Mouse (Mus musculus) kidney, adult 9 months (tissue): ENCODE measurements around the gene Trappc4.
"Not testable (repeated sequence)": the region's sequence is repeated elsewhere in the genome, so short reads cannot be mapped to it uniquely, and the experiment has no call there.

Experiments
- DNase-seq: peaks from one replicate; pipeline ENCODE4 v3.0.0; 2022

Trappc4 gene

DNA sequence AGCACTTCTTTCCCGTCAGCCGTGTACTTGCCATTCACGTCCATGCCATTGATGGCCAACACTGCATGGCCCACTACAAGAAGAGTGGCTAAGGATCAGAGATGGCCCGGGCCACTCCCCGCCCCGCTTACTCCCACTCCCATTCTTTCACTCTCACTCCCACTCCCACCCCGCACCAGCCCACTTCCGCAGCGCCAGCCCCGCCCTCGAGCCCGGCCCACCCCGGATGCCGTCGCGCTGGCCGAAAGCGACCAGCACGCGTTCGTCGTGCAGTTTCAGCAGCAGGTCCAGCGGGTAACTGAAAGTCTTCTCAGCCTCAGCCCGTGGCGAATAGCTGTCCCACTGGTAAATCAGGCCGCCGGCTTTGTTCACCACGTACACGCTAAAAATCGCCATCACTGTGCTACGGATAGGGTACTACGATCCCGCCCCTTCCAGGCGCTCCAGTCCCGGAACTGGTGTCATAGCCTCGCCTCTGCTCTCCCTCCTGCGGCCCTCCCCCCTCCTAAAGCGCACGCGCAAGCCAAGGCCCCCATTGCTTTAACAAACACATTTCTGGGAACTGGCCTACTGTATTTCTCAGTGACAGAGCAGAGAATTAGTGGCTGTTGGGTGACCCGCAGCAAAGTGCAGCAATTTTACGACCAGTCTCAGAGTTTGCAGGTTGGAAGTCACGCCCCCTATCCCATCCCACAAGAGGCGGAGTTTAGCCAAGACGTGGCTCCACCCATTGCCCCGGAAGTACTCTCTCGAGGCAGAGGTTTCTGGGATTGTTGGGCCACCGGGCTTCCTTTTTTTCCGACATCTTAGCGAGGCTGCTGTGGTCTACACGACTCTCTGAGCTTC, at the start of gene Trappc4, which contains the start of gene Rps25:
TSS of gene Trappc4 (minus strand) at position 695 of the 846 bp plus-strand sequence.
TSS of gene Rps25 (plus strand) at position 234 of the 846 bp plus-strand sequence.
- peak; percentile 96 for DNase-seq

DNA sequence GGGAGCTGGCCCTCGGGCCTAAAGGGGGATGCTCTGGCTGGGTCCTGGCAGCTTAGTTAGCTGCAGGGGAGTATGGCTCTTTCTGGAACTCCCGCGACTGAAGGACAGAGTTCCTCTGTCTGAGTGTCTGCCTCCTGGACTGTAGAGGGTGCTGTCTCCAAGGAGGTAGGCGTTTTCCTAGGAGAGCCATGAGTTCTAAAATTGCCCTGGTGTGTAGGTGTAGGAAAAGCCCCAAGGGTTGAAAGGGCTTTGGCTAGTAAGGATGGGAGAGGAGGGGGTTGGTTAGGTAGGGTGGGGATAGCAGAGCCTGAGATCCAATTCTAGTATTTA, 47.5 kb upstream of the Trappc4 start, which contains the start of gene Upk2:
TSS of gene Upk2 (minus strand) at position 86 of the 330 bp plus-strand sequence.
- DNase-seq: no peak

DNA sequence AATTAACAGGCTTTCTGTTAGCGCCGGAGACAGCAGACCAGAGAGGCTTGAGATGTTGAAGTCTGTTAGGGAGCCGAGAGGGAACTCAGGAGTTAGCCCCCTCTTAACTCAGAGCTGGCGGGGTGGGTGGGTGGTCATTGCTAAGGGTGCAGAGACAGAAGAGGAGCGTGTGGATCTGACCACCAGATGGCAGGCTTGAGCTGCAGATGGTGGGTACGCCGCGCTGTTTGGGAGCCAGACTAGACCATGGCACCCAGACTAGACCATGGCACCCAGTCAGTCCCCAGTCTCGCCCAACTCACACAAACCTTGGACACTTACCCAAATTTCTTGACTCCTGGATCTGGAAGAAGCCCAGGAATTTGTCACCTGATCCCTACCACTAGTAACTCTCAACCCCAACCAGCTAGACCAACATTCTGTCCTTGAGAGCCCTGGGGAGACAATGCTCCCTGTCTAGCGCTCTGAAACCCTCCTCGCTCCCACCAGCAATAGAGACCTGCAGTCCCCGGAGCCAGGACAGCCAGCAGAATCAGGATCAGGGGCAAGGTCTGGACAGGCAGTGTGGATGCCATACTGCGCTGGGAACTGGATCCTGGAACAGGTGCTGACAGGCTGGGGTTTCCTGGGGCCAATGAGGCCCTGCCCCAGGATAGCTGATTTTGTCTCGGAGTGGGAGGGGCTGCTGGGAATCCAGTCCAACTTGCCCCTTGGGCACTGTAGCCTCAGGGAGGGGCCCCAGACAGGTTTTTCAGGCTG, 46.9 kb upstream of the Trappc4 start:
- peak; percentile 80 for DNase-seq

DNA sequence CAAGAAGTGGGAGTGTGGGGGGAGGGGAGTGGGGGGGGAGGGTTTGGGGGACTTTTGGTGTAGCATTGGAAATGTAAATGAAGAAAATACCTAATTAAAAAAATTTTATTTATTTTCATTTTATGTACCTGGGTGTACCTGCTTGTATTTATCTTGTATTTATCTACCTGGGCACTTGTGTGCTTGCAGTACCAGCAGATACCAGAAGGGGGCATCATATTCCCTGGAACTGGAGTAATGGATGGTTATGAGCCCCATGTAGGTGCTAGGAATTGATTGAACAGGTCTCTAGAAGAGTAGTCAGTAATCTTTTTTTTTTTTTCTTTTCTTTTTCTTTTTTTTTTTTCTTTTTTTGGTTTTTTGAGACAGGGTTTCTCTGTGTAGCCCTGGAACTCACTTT, 43.0 kb upstream of the Trappc4 start:
- peak; percentile 34 for DNase-seq

DNA sequence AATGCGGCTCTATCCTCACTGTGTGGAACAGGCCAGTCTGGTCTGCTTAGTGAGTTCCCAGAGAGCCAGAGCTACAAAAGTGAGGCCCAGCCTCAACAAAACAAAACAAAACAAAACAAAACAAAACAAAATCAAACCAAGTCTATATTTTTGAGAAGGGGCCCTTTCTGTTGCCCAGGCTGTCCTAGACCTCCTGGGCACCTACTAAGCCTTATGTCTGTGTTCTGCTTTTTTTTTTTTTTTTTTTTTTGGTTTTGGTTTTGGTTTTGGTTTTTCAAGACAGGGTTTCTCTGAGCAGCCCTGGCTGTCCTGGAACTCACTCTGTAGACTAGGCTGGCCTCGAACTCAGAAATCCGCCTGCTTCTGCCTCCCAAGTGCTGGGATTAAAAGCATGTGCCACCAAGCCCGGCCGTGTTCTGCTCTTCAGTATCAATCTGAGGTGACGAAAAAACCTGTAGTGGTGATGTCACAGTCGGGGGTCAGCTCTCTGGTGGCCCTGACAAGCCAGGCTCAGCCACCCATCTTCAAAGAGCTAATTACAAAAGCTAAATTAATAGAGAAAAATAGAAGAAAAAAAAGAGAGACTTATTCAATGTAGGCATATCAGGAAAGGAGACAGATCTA, 37.1 kb upstream of the Trappc4 start:
- DNase-seq: not testable (repeated sequence)

DNA sequence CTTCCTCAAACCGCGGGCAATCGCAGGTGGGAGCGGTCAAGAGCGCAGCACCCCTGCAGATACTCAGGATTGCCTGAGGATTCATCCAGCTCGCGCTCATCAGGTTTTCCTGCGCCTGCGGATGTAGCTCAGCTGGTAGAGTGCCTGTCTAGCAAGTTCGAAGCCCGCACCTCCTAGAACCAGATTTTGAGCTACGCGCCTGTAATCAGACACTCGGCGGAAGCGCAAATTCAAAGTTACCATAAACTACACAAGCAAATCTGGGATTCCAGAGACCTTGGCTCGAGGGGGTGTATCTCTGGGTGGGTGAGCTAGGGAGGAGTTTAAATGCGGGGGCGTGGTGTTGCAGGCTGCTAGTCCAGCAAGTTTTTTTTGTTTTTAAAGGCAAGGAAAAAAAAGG, 33.6 kb upstream of the Trappc4 start, which contains the start of gene Foxr1:
TSS of gene Foxr1 (minus strand) at position 176 of the 400 bp plus-strand sequence.
- no peak for DNase-seq

DNA sequence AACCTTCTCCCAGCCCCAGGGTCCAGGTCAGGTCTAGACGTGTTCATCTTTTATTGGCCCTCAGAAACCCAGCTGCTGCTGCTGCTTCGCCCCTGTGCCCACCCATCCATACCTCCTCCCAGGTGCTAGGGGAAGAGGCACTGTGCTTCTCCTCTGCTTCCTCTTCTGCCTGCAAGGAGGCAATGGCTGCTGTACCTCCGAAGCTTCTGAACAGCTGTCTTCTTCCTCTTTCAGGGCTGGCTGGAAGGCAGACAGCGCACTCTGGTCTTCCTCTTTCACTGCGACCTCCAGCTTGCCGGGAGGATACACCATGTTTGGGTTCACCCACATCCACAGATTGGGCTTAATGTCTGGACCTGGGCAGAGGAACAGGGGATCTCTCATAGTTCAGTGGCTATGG, 28.3 kb upstream of the Trappc4 start:
- no peak for DNase-seq

DNA sequence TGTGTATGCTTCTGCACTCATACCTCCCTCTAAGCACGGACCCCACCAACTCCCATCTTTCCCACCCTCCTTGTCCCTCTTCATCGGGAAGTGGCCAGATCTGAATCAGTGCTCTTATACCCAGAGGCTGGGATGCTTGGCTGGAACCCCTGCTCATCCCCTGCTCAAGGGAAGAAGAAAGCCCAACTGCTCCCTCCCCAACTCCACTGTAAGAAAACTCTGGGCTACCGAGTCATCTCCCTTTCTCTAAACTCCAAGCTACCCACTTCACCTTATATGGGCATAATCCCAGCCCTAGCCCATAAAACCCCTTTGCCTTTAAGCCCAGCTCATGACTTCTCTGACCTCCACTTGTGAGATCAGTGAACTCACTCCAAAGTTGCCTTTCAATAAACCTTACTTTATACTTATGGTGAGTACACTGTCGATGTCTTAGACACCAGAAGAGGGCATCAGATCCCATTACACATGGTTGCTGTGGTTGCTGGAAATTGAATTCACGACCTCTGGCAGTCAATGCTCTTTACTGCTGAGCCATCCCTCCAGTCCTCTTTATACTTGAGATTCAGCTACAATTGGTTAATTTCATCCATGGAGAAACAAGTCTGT, 25.3 kb upstream of the Trappc4 start:
- DNase-seq: no peak

DNA sequence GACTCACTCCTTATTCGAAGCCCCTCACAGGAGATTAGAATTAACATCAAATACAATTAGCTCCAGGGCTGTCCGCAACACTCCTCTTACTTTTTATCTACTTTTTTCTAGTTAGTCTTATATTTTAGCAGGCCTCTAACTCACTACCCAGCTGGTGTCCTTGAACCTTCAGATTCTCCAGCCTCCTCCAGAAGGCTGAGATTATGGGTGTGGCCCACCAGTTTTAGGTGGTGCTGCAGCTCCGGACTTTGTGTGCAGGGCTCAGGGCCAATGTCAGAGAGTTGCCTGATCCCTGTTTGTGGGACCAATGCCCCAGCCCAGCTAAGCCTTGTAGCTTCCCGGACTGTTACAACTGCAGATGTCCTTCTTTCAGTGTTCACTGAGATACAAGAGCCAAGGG, 16.2 kb upstream of the Trappc4 start:
- no peak for DNase-seq

DNA sequence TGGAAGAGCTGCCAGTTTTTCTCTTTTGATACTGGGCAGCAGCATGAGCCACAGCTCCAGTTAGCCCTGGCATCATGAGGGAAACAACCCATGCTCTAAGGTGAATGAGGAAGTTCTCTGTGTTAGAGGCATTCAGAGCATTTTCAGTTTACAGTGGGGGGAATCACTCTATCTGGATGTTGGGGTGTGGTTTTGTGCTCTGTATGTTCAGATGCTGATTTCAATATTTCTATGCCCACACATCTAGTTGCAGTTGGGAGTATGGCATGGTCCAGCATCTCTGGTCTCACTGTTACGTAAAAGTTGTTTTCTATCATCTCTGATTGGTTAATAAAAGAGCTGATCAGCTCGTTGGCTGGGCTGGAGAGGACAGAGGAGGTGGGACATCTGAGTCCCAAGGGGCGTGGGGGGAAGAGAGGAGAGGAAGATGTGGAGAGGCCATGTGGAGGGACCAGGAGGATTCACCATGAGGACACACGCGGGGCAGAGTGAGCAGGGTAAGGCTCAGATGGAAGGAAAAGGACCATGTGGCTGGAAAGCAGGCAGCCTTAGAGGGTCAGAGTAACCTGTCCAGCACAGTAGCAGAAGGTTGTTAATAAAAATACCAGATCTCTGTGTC, 13.0 kb upstream of the Trappc4 start:
- no peak for DNase-seq

DNA sequence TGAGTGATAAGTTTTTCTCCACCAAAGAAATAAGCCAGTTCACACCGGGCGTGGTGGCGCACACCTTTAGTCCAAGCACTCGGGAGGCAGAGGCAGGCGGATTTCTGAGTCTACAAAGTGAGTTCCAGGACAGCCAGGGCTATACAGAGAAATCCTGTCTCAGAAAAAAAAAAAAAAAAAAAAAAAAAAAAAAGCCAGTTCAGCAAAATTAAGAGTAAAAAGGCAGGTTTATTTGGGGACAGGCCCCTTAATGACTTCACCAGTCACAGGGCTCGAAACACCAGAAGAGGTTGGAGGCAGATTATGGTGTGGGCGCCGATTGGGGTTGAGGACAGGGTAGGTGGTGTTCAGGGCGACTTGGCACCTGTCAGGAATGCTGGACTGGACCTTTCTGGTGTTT, 12.3 kb upstream of the Trappc4 start:
- not testable (repeated sequence) for DNase-seq

DNA sequence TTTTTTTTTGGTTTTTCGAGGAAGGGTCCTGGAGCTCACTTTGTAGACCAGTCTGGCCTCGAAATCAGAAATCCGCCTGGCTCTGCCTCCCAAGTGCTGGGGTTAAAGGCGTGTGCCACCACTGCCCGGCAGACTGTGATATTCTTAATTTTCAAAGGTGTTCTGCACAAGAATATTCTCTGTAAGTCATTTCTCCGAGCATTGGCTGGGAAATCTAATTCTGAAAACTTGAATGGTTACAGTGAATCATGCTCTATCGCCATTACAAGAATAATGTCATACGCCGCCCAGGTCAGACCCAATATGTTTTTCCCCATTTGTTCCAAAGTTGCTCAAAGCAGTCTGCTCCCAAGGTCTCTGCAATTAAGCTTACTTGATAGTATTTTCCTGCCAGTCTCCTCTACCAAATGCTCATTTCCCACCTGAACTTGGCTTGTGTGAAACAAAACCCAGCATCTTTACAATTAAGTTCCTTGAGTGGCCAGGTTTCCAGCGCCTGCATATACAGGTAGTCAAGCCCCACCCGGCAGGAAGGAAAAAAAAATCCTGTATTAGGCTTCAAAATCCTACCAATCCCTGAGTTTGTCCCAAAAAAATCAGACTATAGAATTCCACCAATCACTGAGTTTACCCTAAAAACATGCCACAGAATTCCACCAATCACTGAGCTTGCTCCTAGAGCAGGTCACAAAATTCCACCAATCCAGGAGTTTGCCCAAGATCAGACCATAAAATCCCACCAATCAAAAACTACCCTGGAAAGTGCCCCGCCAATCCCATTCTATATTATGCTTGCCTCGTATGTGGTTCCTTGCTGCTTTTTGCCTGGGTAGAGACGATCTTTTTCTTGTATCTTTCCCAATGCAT, 11.4 kb upstream of the Trappc4 start, which contains the start of gene Ccdc84:
TSS of gene Ccdc84 (minus strand) at position 51 of the 867 bp plus-strand sequence.
- no peak for DNase-seq

DNA sequence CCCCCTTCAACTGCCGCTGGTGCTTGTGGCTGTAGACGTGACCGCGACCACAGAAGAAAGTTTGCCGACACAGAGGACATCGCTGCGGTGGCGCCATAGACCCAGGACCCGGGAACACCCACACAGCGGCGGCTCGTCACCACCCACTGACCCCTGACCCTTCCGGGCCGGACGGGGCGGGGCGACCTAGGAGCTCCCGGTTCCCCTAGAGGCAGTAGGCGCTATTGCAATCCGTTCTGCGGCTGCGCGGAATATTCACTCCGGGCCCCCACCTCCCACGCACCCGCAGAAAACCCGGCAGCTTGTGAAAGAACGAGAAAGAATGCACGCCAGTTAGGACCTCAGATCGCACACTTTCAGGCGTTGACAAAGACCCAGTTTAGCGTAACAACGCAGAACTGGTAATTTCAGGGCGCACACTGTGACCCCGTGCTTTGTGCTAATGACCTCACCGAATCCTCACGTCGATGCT, 10.5 kb upstream of the Trappc4 start:
- DNase-seq: peak; percentile 96

DNA sequence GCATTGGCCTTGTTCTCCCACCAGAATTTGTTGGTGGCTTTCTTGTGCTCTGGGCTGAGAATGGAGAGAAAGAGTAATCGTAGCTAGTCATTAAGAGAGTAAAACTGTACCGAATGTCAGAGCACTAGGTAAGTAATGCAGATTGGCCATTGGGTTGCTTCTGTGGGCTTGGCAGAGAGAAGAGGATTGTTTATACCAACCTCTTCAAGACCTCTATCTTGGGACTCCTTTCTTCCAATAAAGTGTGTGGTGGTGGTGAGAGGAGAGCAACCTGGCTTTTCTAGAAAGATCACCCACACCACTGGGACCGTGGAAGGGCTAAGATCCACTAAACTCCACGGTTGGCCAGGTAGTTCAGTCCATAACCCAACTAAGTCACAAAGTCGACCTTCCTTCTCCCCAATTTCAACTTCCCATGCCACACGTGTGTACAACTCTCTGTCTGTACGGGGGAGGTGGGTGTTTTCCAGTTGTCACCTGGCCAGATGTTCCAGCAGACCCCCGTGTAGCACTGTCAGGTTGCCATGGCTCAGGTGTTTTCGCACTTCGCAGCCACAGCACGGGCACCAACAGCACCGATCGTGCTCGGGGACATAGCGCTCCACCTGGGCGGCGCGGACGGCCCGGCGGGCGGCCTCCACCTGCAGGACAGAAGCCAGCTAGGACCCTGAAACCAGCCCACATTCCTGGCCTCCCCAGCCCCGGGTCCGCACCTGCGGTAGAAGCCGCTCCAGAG, 9.9 kb upstream of the Trappc4 start:
- DNase-seq: peak; percentile 27

DNA sequence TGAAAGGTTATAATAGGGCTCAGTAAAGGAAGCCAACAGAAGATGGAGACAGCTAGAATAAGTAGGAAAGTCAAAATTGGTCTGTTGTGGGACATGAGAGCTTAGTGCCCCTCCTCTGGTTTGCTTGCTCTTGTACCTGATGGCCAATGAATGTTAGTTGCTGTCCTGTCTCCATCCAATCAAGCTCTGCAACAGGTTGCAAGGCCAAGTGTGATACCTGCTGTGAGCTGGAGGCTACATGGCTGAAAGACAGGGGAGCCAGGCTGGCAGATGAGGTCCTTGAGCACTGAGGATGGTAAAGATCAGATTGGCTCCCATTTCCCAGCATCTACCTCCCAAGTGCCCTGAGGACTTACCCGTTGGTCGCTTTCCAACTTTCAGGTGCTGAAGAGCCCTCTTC, 5.4 kb upstream of the Trappc4 start:
- no peak for DNase-seq

DNA sequence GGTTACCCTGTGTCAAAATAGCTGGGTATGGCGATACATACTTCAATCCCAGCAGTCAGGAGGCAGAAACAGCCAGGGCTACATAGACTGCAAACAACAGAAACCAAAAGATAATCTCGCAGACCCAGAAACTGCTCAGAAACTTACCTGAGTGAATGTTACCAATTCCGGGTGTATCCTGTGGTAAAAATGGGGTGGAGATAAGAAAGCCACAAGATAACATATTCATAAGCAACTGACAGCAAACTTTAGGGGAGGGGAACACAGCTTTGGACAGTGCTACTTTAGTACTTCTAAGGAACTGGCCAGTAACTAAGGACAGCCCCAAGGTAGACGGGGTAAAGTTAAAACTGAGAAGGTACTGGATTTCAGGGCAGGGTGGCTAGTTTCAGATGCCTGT, 4.9 kb upstream of the Trappc4 start:
- DNase-seq: no peak

DNA sequence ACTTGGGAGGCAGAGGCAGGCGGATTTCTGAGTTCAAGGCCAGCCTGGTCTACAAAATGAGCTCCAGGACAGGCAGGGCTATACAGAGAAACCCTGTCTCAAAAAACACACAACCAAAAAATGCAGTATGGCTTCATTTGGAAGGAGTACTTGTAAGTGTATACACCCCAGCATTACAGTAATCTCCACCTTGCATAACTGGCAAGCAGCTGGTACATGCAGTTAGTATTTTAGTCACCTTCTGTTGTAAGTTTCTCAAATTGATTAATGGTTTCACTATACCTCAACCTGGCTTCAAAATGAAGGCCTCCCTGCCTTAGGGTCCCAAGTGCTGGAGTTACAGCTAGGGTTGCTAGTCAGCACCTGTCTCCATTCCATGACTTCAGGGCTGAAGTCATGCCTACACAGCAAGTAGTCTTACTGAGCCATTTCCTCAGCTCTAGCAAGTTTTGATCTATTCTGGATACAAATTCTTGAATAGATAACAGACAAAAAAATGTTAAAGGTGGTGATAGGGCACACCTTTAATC, 4.3 kb upstream of the Trappc4 start:
- DNase-seq: no peak

DNA sequence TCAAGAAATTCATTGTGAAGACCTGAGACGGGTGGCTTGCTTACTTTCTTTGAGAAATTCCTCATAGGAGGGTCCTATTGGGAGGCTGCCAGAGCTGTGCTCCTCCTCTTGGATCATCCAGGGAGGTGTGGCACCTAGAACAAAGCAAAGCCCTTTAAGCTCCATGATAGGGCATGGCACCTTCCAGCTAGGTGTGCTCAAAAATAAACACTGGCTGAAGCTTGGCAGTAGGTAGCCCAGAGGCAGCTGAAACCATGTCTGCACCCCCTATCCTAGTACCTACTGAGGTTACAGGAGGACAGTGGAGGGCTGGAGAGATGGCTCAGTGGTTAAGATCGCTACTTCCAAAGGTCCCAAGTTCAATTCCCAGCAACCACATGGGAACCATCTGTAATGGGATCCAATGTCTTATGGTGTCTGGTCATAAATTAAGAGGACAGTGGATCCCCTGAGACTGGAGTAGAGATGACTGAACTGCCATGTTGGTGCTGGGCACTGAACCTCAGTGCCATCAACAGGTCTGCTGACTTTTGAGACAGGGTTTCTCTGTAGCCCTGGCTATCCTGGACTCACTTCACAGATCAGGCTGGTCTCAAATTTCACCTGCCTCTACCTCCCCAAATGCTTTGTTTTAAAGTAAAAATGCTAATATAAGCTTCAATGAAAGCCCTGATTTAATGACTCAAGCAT, 3.4 kb upstream of the Trappc4 start:
- DNase-seq: peak; percentile 10

DNA sequence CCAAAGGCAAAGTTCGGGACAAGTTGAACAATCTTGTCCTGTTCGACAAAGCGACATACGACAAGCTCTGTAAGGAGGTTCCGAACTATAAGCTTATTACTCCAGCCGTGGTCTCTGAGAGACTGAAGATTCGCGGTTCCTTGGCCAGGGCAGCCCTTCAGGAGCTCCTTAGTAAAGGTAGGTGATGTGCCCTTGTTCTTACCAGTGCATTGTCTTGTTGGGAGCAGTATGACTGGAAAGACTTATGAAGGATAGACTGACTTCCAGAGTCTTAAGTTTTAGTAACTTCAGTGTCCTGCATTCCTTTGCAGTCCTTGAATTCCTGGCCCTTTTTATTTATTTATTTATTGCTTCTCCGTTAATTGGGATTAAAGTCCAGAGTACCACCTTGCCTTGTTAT, 1.3 kb upstream of the Trappc4 start:
- DNase-seq: not testable (repeated sequence)

DNA sequence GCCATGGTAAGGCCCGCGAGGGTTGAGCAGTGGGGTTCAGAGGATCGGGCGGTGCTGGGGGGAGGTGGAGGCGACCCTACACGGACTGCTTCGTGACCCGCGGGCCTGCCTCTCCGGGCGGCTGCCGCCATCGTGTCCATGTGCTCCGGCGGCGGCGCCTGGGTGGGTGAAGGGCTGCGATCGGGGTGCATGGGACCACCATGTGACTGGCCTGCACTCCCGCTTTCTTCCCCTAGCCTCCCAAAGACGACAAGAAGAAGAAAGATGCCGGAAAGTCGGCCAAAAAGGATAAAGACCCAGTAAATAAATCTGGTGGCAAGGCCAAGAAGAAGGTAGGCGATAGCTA, 325 bp upstream of the Trappc4 start:
- no peak for DNase-seq
